Mouse (Mus musculus) neural tube, embryonic 15.5 days (tissue): ENCODE data around the gene Unk. TPM values are rescaled to one million over a fixed set of nuclear protein-coding genes. Genes with fewer than 3 reads are reported as not detected.

Experiments
- ATAC-seq: fragments of 200-750 bp; cut with Nextera tagmentation; 2 replicates; pipeline ENCODE4 v1.8.0; 2017; ENCODE audit warnings: mild to moderate bottlenecking, moderate TSS enrichment, moderate library complexity; ENCODE audit not compliant: low FRiP score
- H3K27ac ChIP-seq: fragments of 300-500 bp; sonication (generic); replicated peaks from 2 replicates; pipeline ENCODE4 v1.5.1; 2015; ENCODE audit warnings: mild to moderate bottlenecking, inconsistent platforms
- H3K27me3 ChIP-seq: fragments of 300-500 bp; sonication (generic); replicated peaks from 2 replicates; pipeline ENCODE4 v1.6.1; 2015; ENCODE audit warnings: inconsistent platforms
- H3K36me3 ChIP-seq: fragments of 300-500 bp; sonication (generic); 2 replicates; pipeline ENCODE4 v1.6.1; 2015; ENCODE audit warnings: inconsistent platforms
- H3K4me1 ChIP-seq: fragments of 300-500 bp; sonication (generic); 2 replicates; pipeline ENCODE4 v1.6.1; 2015; ENCODE audit warnings: inconsistent platforms
- H3K4me2 ChIP-seq: fragments of 300-500 bp; sonication (generic); 2 replicates; pipeline ENCODE4 v1.6.1; 2015; ENCODE audit warnings: inconsistent platforms, mild to moderate bottlenecking, moderate library complexity
- H3K4me3 ChIP-seq: fragments of 300-500 bp; sonication (generic); replicated peaks from 2 replicates; pipeline ENCODE4 v1.5.1; 2015; ENCODE audit warnings: mild to moderate bottlenecking, inconsistent platforms
- H3K9ac ChIP-seq: fragments of 300-500 bp; sonication (generic); replicated peaks from 2 replicates; pipeline ENCODE4 v1.6.1; 2015; ENCODE audit warnings: mild to moderate bottlenecking, inconsistent platforms
- H3K9me3 ChIP-seq: fragments of 300-500 bp; sonication (generic); replicated peaks from 2 replicates; pipeline ENCODE4 v1.6.1; 2016; ENCODE audit warnings: inconsistent platforms
- WGBS: fragments of 180-500 bp; shearing (Covaris S2); methylation state at CpG from one replicate; pipeline ENCODE4 v1.1.7; 2015; ENCODE audit warnings: mixed read lengths; 5-methylcytosine and 5-hydroxymethylcytosine counted together
- polyA plus RNA-seq: library from polyadenylated mRNA; unstranded; fragments of >200 nt; fragmentation: Nextera tagmentation; extraction: Ambion mirVana; gene quantifications from 2 replicates; pipeline ENCODE4 v1.2.1, GENCODE M21; 2015

The Unk gene
- polyA plus RNA-seq, 1 experiment from 2014 or later, result 31.6 TPM

DNA sequence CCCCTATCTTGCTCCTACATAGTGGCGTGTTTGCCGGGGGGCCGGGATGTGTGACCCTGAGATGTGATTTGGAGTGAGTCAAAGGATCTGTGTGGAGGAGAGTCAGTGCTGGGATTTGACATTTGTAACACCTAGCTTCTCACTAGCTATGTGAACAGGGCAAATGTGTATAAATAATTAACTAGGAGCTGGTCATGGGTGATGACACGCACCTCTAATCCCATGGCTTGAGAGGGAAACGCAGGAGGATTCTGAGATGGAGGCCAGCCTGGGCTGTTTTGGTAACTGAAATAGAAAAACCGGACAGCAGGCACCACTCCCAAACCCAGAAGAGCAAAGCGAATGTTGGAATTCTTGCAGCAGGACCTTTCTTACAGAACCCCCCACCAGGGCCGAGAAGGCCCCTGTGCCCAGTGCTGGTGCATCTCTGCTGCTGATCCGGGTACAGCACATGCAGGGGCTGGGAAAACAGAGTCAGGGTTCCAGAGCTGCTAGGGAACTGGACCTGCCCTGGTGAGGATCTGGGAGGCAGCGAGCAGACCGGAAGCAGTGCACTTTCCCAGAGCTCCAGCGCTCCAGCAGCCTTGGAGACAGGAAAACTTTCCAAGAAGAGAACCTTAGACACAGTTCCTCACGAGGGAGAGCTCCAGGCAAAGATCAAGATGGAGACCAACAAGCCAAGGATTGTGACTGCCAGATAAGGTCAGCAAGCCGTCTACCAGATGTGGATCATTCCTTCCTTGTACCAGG lies 68.8 kb downstream of the Unk start:
- H3K4me1 ChIP-seq, result peaks cover 19% of the 10 kb centered on the region
- no peak overlapping the region for H3K4me3 ChIP-seq
- 74% methylated on average over 14 of the region's 14 CpGs for WGBS
- no peaks in the 10 kb centered on the region for H3K36me3 ChIP-seq
- H3K9ac ChIP-seq, result no peak overlapping the region
- H3K4me2 ChIP-seq, result no peak overlapping the region
- no peaks in the 10 kb centered on the region for H3K27me3 ChIP-seq
- H3K9me3 ChIP-seq, result no peaks in the 10 kb centered on the region
- ATAC-seq, result no peak
- no peak overlapping the region for H3K27ac ChIP-seq

DNA sequence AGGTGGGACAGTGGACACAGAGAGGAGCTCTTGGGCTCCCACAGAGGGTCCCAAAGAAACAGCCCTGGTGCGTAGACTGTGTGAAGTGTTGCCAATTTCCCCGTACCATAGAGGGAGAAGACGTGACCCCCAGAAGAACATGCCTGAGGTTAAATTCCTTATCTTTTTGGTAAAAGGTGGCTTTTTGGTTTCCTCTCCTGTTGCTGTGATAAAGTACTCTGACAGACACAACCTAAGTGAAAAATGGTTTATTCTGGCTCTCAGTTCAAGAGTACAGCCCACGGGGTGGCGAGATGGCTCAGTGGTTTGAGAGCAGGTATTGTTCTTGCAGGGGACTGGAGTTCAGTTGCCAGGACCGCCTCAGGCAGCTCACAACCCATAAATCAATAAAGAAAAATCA lies 69.3 kb downstream of the Unk start:
- 89% methylated on average over 6 of the region's 6 CpGs for WGBS
- Histone ChIP-seq H3K36me3 (no peaks in the 10 kb centered on the region), H3K4me2 (no peak overlapping the region), H3K9ac (no peak overlapping the region), H3K27ac (no peak overlapping the region), H3K4me3 (no peak overlapping the region), H3K27me3 (no peaks in the 10 kb centered on the region), H3K4me1 (peaks cover 25% of the 10 kb centered on the region), H3K9me3 (no peaks in the 10 kb centered on the region)
- no peak for ATAC-seq

- Histone ChIP-seq H3K36me3 (no peaks in the 10 kb centered on the region), H3K27me3 (peaks cover under 1% of the 10 kb centered on the region; the same call in 1 of the 2 replicates), H3K9me3 (no peaks in the 10 kb centered on the region), H3K9ac (no peak overlapping the region), H3K4me1 (peaks cover 27% of the 10 kb centered on the region), H3K4me2 (no peak overlapping the region), H3K4me3 (no peak overlapping the region), H3K27ac (no peak overlapping the region)
- ATAC-seq, result no peak
- 85% methylated on average over 6 of the region's 6 CpGs for WGBS
These were observed 70.3 kb downstream of the Unk start for GRCm38 (mm10) chr11:116100385-116100784.

DNA sequence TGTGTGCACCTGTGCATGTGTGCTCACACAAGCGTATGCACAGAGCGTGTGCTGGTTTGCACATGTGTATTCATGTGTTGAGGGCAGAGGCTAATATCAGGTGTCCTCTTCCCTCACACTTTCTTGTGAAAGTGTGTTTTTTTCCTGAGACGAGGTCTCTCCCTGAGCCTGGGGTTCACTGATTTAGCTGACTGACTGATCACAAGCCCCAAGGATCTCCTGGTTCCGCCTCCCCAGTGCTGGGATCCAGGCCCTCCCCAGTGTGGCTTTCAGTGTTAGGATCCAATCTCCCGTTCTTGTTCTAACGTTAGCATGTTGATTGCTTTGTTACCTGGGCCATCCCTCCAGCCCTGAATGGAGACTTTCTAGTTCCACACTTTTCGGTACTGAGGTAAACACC lies 70.7 kb downstream of the Unk start:
- Histone ChIP-seq H3K4me3 (no peak overlapping the region), H3K4me1 (peaks cover 27% of the 10 kb centered on the region), H3K4me2 (no peak overlapping the region), H3K36me3 (no peaks in the 10 kb centered on the region), H3K27me3 (peaks cover 5% of the 10 kb centered on the region; the same call in 1 of the 2 replicates), H3K9me3 (no peaks in the 10 kb centered on the region), H3K9ac (no peak overlapping the region), H3K27ac (peak overlapping the region; percentile 85)
- 82% methylated on average over 7 of the region's 7 CpGs for WGBS
- ATAC-seq, result no peak

GRCm38 (mm10) chr11:116101931-116102381 lies 71.8 kb downstream of the Unk start:
- ATAC-seq, result peak; percentile 77; the same call in 1 of the 2 replicates
- Histone ChIP-seq H3K4me2 (0 out of 2 replicates have a peak overlapping the region, but pooled peaks have one; percentile 5), H3K9me3 (no peaks in the 10 kb centered on the region), H3K4me3 (no peak overlapping the region), H3K27ac (peak overlapping the region; percentile 85), H3K4me1 (peaks cover 31% of the 10 kb centered on the region), H3K36me3 (no peaks in the 10 kb centered on the region), H3K9ac (no peak overlapping the region), H3K27me3 (peaks cover 16% of the 10 kb centered on the region)
- 29% methylated on average over 11 of the region's 11 CpGs for WGBS

GRCm38 (mm10) chr11:116102472-116102871 lies 72.3 kb downstream of the Unk start:
- H3K9ac ChIP-seq, result no peak overlapping the region

GRCm38 (mm10) chr11:116103572-116103971 lies 73.5 kb downstream of the Unk start:
- Histone ChIP-seq H3K27ac (peak overlapping the region; percentile 56; the same call in 1 of the 2 replicates), H3K9ac (no peak overlapping the region), H3K9me3 (no peaks in the 10 kb centered on the region), H3K4me1 (peaks cover 46% of the 10 kb centered on the region), H3K4me3 (no peak overlapping the region), H3K27me3 (peaks cover 32% of the 10 kb centered on the region), H3K36me3 (no peaks in the 10 kb centered on the region), H3K4me2 (no peak overlapping the region)
- ATAC-seq, result no peak
- 68% methylated on average over 12 of the region's 12 CpGs for WGBS

More at GRCm38 (mm10) chr11:116102472-116102871, 72.3 kb downstream of the Unk start:
- peaks cover 35% of the 10 kb centered on the region for H3K4me1 ChIP-seq
- no peak overlapping the region for H3K4me3 ChIP-seq
- ATAC-seq, result no peak; the same call in 1 of the 2 replicates
- H3K9me3 ChIP-seq, result no peaks in the 10 kb centered on the region
- H3K4me2 ChIP-seq, result no peak overlapping the region
- 60% methylated on average over 3 of the region's 4 CpGs for WGBS
- H3K27me3 ChIP-seq, result peaks cover 21% of the 10 kb centered on the region
- peak overlapping the region; percentile 85 for H3K27ac ChIP-seq
- no peaks in the 10 kb centered on the region for H3K36me3 ChIP-seq

GRCm38 (mm10) chr11:116104006-116104646 lies 74.0 kb downstream of the Unk start:
- H3K9ac ChIP-seq, result no peak overlapping the region
- H3K4me2 ChIP-seq, result no peak overlapping the region
- H3K4me3 ChIP-seq, result no peak overlapping the region
- no peaks in the 10 kb centered on the region for H3K36me3 ChIP-seq
- 33% methylated on average over 14 of the region's 14 CpGs for WGBS
- peaks cover 51% of the 10 kb centered on the region for H3K4me1 ChIP-seq
- no peaks in the 10 kb centered on the region for H3K9me3 ChIP-seq
- peaks cover 38% of the 10 kb centered on the region for H3K27me3 ChIP-seq
- H3K27ac ChIP-seq, result peak overlapping the region; percentile 56
- 0 out of 2 replicates have a peak, but pooled peaks have one; percentile 22 for ATAC-seq

DNA sequence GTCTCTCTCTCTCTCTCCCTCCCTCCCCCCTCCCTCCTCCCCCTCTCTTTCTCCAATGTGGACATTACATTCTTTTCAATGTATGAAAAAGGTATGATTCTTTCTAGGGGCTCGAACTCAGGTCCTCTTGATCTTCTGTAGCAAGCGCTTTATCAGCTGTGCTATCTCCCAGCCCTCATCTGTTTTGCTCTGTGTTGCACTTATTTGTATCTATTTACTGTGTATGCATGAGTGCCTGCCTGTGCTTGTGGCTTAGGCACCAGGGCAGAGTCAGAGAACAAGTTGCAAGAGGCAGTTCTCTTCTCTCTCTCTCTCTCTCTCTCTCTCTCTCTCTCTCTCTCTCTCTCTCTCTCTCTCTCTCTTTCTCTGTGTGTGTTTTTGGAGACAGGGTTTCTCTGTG lies 74.9 kb downstream of the Unk start:
- Histone ChIP-seq H3K4me3 (no peak overlapping the region), H3K4me1 (peaks cover 61% of the 10 kb centered on the region), H3K9ac (no peak overlapping the region), H3K36me3 (no peaks in the 10 kb centered on the region), H3K27ac (no peak overlapping the region), H3K27me3 (peaks cover 47% of the 10 kb centered on the region), H3K4me2 (no peak overlapping the region), H3K9me3 (no peaks in the 10 kb centered on the region)
- no peak for ATAC-seq
- WGBS, result 95% methylated on average over 2 of the region's 2 CpGs

GRCm38 (mm10) chr11:116106154-116106962 lies 76.2 kb downstream of the Unk start:
- Histone ChIP-seq H3K9ac (no peak overlapping the region), H3K4me1 (peaks cover 61% of the 10 kb centered on the region), H3K27me3 (peaks cover 60% of the 10 kb centered on the region), H3K36me3 (no peaks in the 10 kb centered on the region), H3K4me3 (no peak overlapping the region), H3K9me3 (no peaks in the 10 kb centered on the region), H3K27ac (no peak overlapping the region), H3K4me2 (peak overlapping the region; percentile 9)
- ATAC-seq, result no peak
- 30% methylated on average over 32 of the region's 32 CpGs for WGBS

DNA sequence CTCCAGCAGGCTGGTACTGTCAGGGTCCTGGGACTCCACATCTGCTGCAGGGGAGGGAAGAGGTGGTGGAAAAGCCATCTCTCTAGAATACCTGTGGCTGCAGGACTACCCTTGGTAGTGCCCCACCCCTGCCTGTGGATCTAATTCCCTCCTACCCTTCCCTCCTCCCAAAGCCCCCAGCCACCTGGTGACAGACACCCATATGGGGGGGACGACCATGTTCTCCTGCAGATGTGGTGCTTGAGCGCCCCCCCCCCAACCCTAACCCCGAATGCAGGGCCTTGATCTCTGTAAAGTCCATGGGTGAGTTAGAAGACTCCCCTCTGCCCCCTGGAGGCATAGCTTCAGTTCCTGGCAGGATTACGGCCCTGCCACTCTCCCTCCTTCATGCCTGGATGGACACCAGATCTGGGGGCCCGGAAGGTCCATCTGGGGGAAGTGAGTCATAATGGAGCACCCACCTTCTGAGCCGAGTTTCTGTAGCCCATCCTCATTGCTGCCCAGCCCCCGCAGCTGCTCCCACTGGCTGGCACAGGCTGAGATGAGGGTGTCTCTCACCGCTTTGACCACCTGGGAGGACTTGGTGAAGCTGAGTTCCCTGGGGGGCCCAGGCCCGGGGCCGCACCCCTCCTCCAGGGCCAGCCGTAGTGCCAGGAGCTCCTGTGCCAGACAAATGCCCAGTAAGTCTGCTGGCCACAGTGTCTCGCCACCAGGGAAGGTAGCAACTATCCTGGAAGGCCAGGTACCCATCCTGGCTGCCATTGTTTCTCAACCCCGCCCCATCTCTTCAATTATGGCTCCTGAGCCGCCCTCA lies 77.0 kb downstream of the Unk start:
- H3K4me1 ChIP-seq, result peaks cover 56% of the 10 kb centered on the region
- ATAC-seq, result no peak
- H3K27me3 ChIP-seq, result peaks cover 66% of the 10 kb centered on the region
- no peak overlapping the region for H3K27ac ChIP-seq
- H3K36me3 ChIP-seq, result no peaks in the 10 kb centered on the region
- WGBS, result 22% methylated on average over 14 of the region's 14 CpGs
- H3K9me3 ChIP-seq, result no peaks in the 10 kb centered on the region
- H3K4me2 ChIP-seq, result peak overlapping the region; percentile 61
- H3K4me3 ChIP-seq, result peak overlapping the region; percentile 37
- H3K9ac ChIP-seq, result no peak overlapping the region
